8 mouse cellular contexts compared by ENCODE assay signal in genomic region chr12:71040462-71040861, GRCm38 (mm10). TPM values are rescaled to one million over a fixed set of nuclear protein-coding genes. Genes with fewer than 3 reads are reported as not detected.
DNase-seq lines count a peak whose midpoint lies in the region.

No protein-coding gene starts in this region.

- 89% methylated on average over 7 of the region's 7 CpGs for WGBS in heart, embryonic 10.5 days
- WGBS in macrophage (ENCODE audit: missing documents), result 34% methylated on average over 4 of the region's 7 CpGs
- WGBS in limb, embryonic 10.5 days, result 92% methylated on average over 7 of the region's 7 CpGs
- 91% methylated on average over 7 of the region's 7 CpGs for WGBS in embryonic facial prominence, embryonic 10.5 days

- DNase-seq in urinary bladder, postnatal 14 days (ENCODE audit: low spot score), result peak; percentile 22
- DNase-seq in urinary bladder, postnatal 4 days (ENCODE audit: low spot score in 2 of 2), result no peak
- DNase-seq in heart, embryonic 10.5 days (ENCODE audit: low spot score), result peak; percentile 74
- DNase-seq in limb, embryonic 10.5 days (ENCODE audit: low spot score), result no peak
- DNase-seq in embryonic facial prominence, embryonic 10.5 days (ENCODE audit: low spot score), result no peak
- no peak for DNase-seq in right cerebral cortex, adult 18-20 months
- DNase-seq in layer of hippocampus, adult 9-10 months (ENCODE audit: low spot score), result no peak

- H3K27me3 ChIP-seq in heart, embryonic 10.5 days (ENCODE audit: insufficient read depth, poor library complexity, severe bottlenecking), result no peaks in the 10 kb centered on the region
- H3K27me3 ChIP-seq in limb, embryonic 10.5 days (ENCODE audit: low read depth, poor library complexity, severe bottlenecking), result no peaks in the 10 kb centered on the region
- no peaks in the 10 kb centered on the region for H3K27me3 ChIP-seq in embryonic facial prominence, embryonic 10.5 days (replicated peaks; ENCODE audit: low read depth, poor library complexity, severe bottlenecking)

- no peaks in the 10 kb centered on the region for H3K9me3 ChIP-seq in heart, embryonic 10.5 days
- H3K9me3 ChIP-seq in limb, embryonic 10.5 days (replicated peaks), result no peaks in the 10 kb centered on the region
- no peaks in the 10 kb centered on the region for H3K9me3 ChIP-seq in embryonic facial prominence, embryonic 10.5 days

- H3K27ac ChIP-seq in heart, embryonic 10.5 days, result no peak overlapping the region
- peak overlapping the region; percentile 28 for H3K27ac ChIP-seq in macrophage
- H3K27ac ChIP-seq in limb, embryonic 10.5 days, result no peak overlapping the region
- H3K27ac ChIP-seq in embryonic facial prominence, embryonic 10.5 days (replicated peaks), result no peak overlapping the region

- H3K36me3 ChIP-seq in heart, embryonic 10.5 days, result peaks cover 70% of the 10 kb centered on the region
- peaks cover 82% of the 10 kb centered on the region for H3K36me3 ChIP-seq in macrophage (ENCODE audit: inconsistent target)
- H3K36me3 ChIP-seq in limb, embryonic 10.5 days, result peaks cover 84% of the 10 kb centered on the region
- H3K36me3 ChIP-seq in embryonic facial prominence, embryonic 10.5 days (replicated peaks), result peaks cover 85% of the 10 kb centered on the region

- H3K4me3 ChIP-seq in heart, embryonic 10.5 days, result no peak overlapping the region
- H3K4me3 ChIP-seq in macrophage (ENCODE audit: inconsistent target), result no peak overlapping the region
- H3K4me3 ChIP-seq in limb, embryonic 10.5 days, result no peak overlapping the region
- no peak overlapping the region for H3K4me3 ChIP-seq in embryonic facial prominence, embryonic 10.5 days

- no peaks in the 10 kb centered on the region for H3K4me1 ChIP-seq in heart, embryonic 10.5 days
- H3K4me1 ChIP-seq in limb, embryonic 10.5 days, result no peaks in the 10 kb centered on the region
- H3K4me1 ChIP-seq in embryonic facial prominence, embryonic 10.5 days, result no peaks in the 10 kb centered on the region

- peaks cover 41% of the 10 kb centered on the region; the same call in 1 of the 2 replicates for H3K79me2 ChIP-seq in macrophage (ENCODE audit: inconsistent target)

RNA-seq across cellular contexts. Expression of gene Arid4a, which starts 24.7 kb away (rescaled TPM):
- polyA plus RNA-seq in heart, embryonic 10.5 days (2016; fragmentation: Nextera tagmentation; extraction: Ambion mirVana), result 24.1 and 26.9 TPM in 2 replicates
- total RNA-seq in macrophage (2018; cell fraction: chromatin; rRNA removed), result 100 to 1,000 TPM in 25 of 26 experiments, 10 to 100 TPM in 1; 89.8 to 317 (median 227) TPM
- 10 to 100 TPM; 11.7 to 39.1 (median 31.2) TPM for total RNA-seq in macrophage (2018; cell fraction: cytosol; rRNA removed)
- 100 to 1,000 TPM in 7 of 26 experiments, 10 to 100 TPM in 19; 46.9 to 144 (median 92.7) TPM for total RNA-seq in macrophage (2018; cell fraction: nucleus; rRNA removed)
- polyA plus RNA-seq in macrophage (2018), result 17.8 to 50.5 TPM (median 26.8 TPM) in 3 replicates
- polyA plus RNA-seq in limb, embryonic 10.5 days (2016; fragmentation: Nextera tagmentation; extraction: Ambion mirVana), result 24.8 and 31.2 TPM in 2 replicates
- 26.6 and 26.9 TPM in 2 replicates for polyA plus RNA-seq in embryonic facial prominence, embryonic 10.5 days (2016; fragmentation: Nextera tagmentation; extraction: Ambion mirVana)

Comparison
In these comparisons a context has a peak if more than half of its experiments do, and no peak if none do; other contexts are left out.
1. DNase-seq: peak in urinary bladder, postnatal 14 days (single experiment) and heart, embryonic 10.5 days (single experiment); none in urinary bladder, postnatal 4 days (0 of 2), limb, embryonic 10.5 days (single experiment), embryonic facial prominence, embryonic 10.5 days (single experiment), right cerebral cortex, adult 18-20 months (single experiment) and layer of hippocampus, adult 9-10 months (single experiment).